Mouse (Mus musculus) heart, postnatal 0 days (tissue): ENCODE measurements at regions not wholly inside any gene's neighbourhood (a gene's known extent, or its start where the extent isn't known, plus 50 kb on each side); places are given as distances from the start of the nearest gene placed in this dataset.

Experiments
- ATAC-seq: fragments of 200-750 bp; cut with Nextera tagmentation; 2 replicates; pipeline ENCODE4 v1.8.0; 2017; ENCODE audit warnings: low read depth, moderate number of reproducible peaks, moderate library complexity; ENCODE audit not compliant: insufficient read depth
- DNase-seq: peaks from one replicate; pipeline ENCODE4 v3.0.0-alpha.2; 2016; ENCODE audit warnings: low spot score
- H3K27ac ChIP-seq: fragments of 300-500 bp; sonication (generic); 2 replicates; pipeline ENCODE4 v1.5.1; 2014; ENCODE audit warnings: low read depth, mild to moderate bottlenecking
- H3K27me3 ChIP-seq: fragments of 300-500 bp; sonication (generic); 2 replicates; pipeline ENCODE4 v1.6.1; 2014; ENCODE audit warnings: low read length, mixed read lengths; ENCODE audit not compliant: control insufficient read depth, insufficient read depth
- H3K36me3 ChIP-seq: fragments of 300-500 bp; sonication (generic); replicated peaks from 2 replicates; pipeline ENCODE4 v1.6.1; 2014; ENCODE audit warnings: low read length, mixed read lengths; ENCODE audit not compliant: control insufficient read depth, insufficient read depth
- H3K4me1 ChIP-seq: fragments of 300-500 bp; sonication (generic); 2 replicates; pipeline ENCODE4 v1.6.1; 2014; ENCODE audit warnings: antibody characterized with exemption; ENCODE audit not compliant: control insufficient read depth, insufficient read depth
- H3K4me2 ChIP-seq: fragments of 300-500 bp; sonication (generic); 2 replicates; pipeline ENCODE4 v1.6.1; 2014; ENCODE audit warnings: low read depth, mild to moderate bottlenecking, low read length, moderate library complexity
- H3K4me3 ChIP-seq: fragments of 300-500 bp; sonication (generic); 2 replicates; pipeline ENCODE4 v1.5.1; 2014; ENCODE audit warnings: low read depth, low read length
- H3K9ac ChIP-seq: fragments of 300-500 bp; sonication (generic); replicated peaks from 2 replicates; pipeline ENCODE4 v1.6.1; 2014; ENCODE audit warnings: low read depth, low read length, mixed read lengths
- H3K9me3 ChIP-seq: fragments of 300-500 bp; sonication (generic); replicated peaks from 2 replicates; pipeline ENCODE4 v1.6.1; 2016; ENCODE audit warnings: low read length; ENCODE audit not compliant: control insufficient read depth
- CTCF ChIP-seq: IDR thresholded peaks from 2 replicates; pipeline ENCODE4 v1.5.1; 2016; ENCODE audit warnings: antibody characterized with exemption, control low read depth, low read depth
- EP300 ChIP-seq: IDR thresholded peaks from 2 replicates; pipeline ENCODE4 v1.6.1; 2016; ENCODE audit warnings: antibody characterized with exemption, low read depth
- WGBS: fragments of 180-500 bp; shearing (Covaris S2); extraction: QIAGEN DNeasy Blood & Tissue Kit; methylation state at CpG from one replicate; pipeline ENCODE4 v1.1.7; 2014; 5-methylcytosine and 5-hydroxymethylcytosine counted together

GRCm38 (mm10) chr5:17125240-17125639 is 247.7 kb upstream of the Speer4f2 start:
- H3K4me1 ChIP-seq, result no peaks in the 10 kb centered on the region
- no peaks in the 10 kb centered on the region for H3K36me3 ChIP-seq
- no peak for ATAC-seq
- no peak for TF ChIP-seq EP300
- no peak for TF ChIP-seq CTCF
- H3K9ac ChIP-seq, result no peak overlapping the region
- no peaks in the 10 kb centered on the region for H3K27me3 ChIP-seq
- H3K4me3 ChIP-seq, result no peak overlapping the region
- H3K9me3 ChIP-seq, result no peaks in the 10 kb centered on the region
- H3K4me2 ChIP-seq, result no peak overlapping the region
- no peak overlapping the region for H3K27ac ChIP-seq
- DNase-seq, result no peak
- 85% methylated on average over 2 of the region's 2 CpGs for WGBS

GRCm38 (mm10) chr5:17127501-17127900 is 245.5 kb upstream of the Speer4f2 start:
- no peak overlapping the region for H3K4me2 ChIP-seq
- no peaks in the 10 kb centered on the region for H3K4me1 ChIP-seq
- TF ChIP-seq CTCF (no peak), EP300 (no peak)
- no peak overlapping the region for H3K9ac ChIP-seq
- ATAC-seq (no peak), DNase-seq (no peak)
- no peak overlapping the region for H3K27ac ChIP-seq
- no peaks in the 10 kb centered on the region for H3K36me3 ChIP-seq
- no peak overlapping the region for H3K4me3 ChIP-seq
- H3K9me3 ChIP-seq, result no peaks in the 10 kb centered on the region
- WGBS, result 66% methylated on average over 4 of the region's 4 CpGs
- no peaks in the 10 kb centered on the region for H3K27me3 ChIP-seq

- 19% methylated on average over 5 of the region's 5 CpGs for WGBS
- TF ChIP-seq EP300 (no peak), CTCF (no peak)
- no peaks in the 10 kb centered on the region for H3K4me1 ChIP-seq
- H3K4me2 ChIP-seq, result no peak overlapping the region
- no peaks in the 10 kb centered on the region for H3K36me3 ChIP-seq
- H3K27ac ChIP-seq, result no peak overlapping the region
- no peaks in the 10 kb centered on the region for H3K9me3 ChIP-seq
- no peak for ATAC-seq
- no peak for DNase-seq
- no peak overlapping the region for H3K4me3 ChIP-seq
- no peaks in the 10 kb centered on the region for H3K27me3 ChIP-seq
- H3K9ac ChIP-seq, result no peak overlapping the region
Measured at GRCm38 (mm10) chr5:17135489-17135888, 237.5 kb upstream of the Speer4f2 start.

GRCm38 (mm10) chr5:17141555-17141954 is 231.4 kb upstream of the Speer4f2 start:
- H3K4me2 ChIP-seq, result no peak overlapping the region
- no peaks in the 10 kb centered on the region for H3K36me3 ChIP-seq
- H3K27me3 ChIP-seq, result no peaks in the 10 kb centered on the region
- ATAC-seq (no peak), DNase-seq (no peak)
- TF ChIP-seq EP300 (no peak), CTCF (no peak)
- H3K9ac ChIP-seq, result no peak overlapping the region
- H3K4me3 ChIP-seq, result no peak overlapping the region
- no peaks in the 10 kb centered on the region for H3K9me3 ChIP-seq
- no peak overlapping the region for H3K27ac ChIP-seq
- H3K4me1 ChIP-seq, result no peaks in the 10 kb centered on the region

GRCm38 (mm10) chr5:17174562-17174961 is 198.4 kb upstream of the Speer4f2 start:
- Histone ChIP-seq H3K27me3 (no peaks in the 10 kb centered on the region), H3K9me3 (no peaks in the 10 kb centered on the region), H3K4me1 (no peaks in the 10 kb centered on the region), H3K4me2 (no peak overlapping the region), H3K36me3 (no peaks in the 10 kb centered on the region), H3K27ac (no peak overlapping the region), H3K9ac (no peak overlapping the region), H3K4me3 (no peak overlapping the region)
- ATAC-seq (no peak), DNase-seq (no peak)
- 73% methylated on average over 2 of the region's 2 CpGs for WGBS
- no peak for TF ChIP-seq CTCF
- no peak for TF ChIP-seq EP300

- Histone ChIP-seq H3K9ac (no peak overlapping the region), H3K4me2 (no peak overlapping the region), H3K36me3 (no peaks in the 10 kb centered on the region), H3K27me3 (no peaks in the 10 kb centered on the region), H3K4me1 (no peaks in the 10 kb centered on the region), H3K4me3 (no peak overlapping the region), H3K9me3 (no peaks in the 10 kb centered on the region), H3K27ac (no peak overlapping the region)
- WGBS, result 63% methylated on average over 9 of the region's 9 CpGs
- DNase-seq, result no peak
- ATAC-seq, result no peak
- TF ChIP-seq EP300 (no peak), CTCF (no peak)
Measured at GRCm38 (mm10) chr5:17176771-17177170, 196.2 kb upstream of the Speer4f2 start.
